Mouse (Mus musculus): Measurements from ENCODE around the gene Iffo1. TPM values are rescaled to one million over a fixed set of nuclear protein-coding genes. Genes with fewer than 3 reads are reported as not detected.

Iffo1 gene
- polyA plus RNA-seq, 1 experiment from 2014 or later, result 8.3 TPM

- no peak overlapping the region for H3K4me2 ChIP-seq (replicated peaks; ENCODE audit: low read depth, low read length)
- no peak for ATAC-seq
- DNase-seq (ENCODE audit: low spot score), result no peak
These were observed 7.4 kb downstream of the Iffo1 start for GRCm38 (mm10) chr6:125152212-125153017.

GRCm38 (mm10) chr6:125153018-125153389 is 8.0 kb downstream of the Iffo1 start:
- no peaks in the 10 kb centered on the region for H3K9me3 ChIP-seq (ENCODE audit: low read length)
- TF ChIP-seq CTCF (IDR thresholded peaks at IDR 0.05) (no peak), EP300 (IDR thresholded peaks at IDR 0.05) (no peak)
- 75% methylated on average over 5 of the region's 5 CpGs for WGBS
- no peak for ATAC-seq
- no peak overlapping the region for H3K4me3 ChIP-seq (ENCODE audit: low read depth, low read length)
- H3K4me2 ChIP-seq (replicated peaks; ENCODE audit: low read depth, low read length), result no peak overlapping the region
- H3K36me3 ChIP-seq (ENCODE audit: insufficient read depth, low read length), result no peaks in the 10 kb centered on the region
- H3K9ac ChIP-seq (replicated peaks; ENCODE audit: low read depth), result no peak overlapping the region
- no peak for DNase-seq (ENCODE audit: low spot score)
- no peaks in the 10 kb centered on the region for H3K4me1 ChIP-seq (ENCODE audit: insufficient read depth, low read depth, low read length)
- H3K27me3 ChIP-seq (replicated peaks; ENCODE audit: insufficient read depth, low read length), result no peaks in the 10 kb centered on the region
- no peak overlapping the region for H3K27ac ChIP-seq (ENCODE audit: low read length)

More at GRCm38 (mm10) chr6:125152212-125153017, 7.4 kb downstream of the Iffo1 start:
- Histone ChIP-seq H3K9ac (replicated peaks; ENCODE audit: low read depth) (no peak overlapping the region), H3K36me3 (ENCODE audit: insufficient read depth, low read length) (no peaks in the 10 kb centered on the region), H3K4me1 (ENCODE audit: insufficient read depth, low read depth, low read length) (no peaks in the 10 kb centered on the region), H3K4me3 (ENCODE audit: low read depth, low read length) (no peak overlapping the region), H3K9me3 (ENCODE audit: low read length) (no peaks in the 10 kb centered on the region), H3K27ac (ENCODE audit: low read length) (no peak overlapping the region), H3K27me3 (replicated peaks; ENCODE audit: insufficient read depth, low read length) (no peaks in the 10 kb centered on the region)
- TF ChIP-seq EP300 (IDR thresholded peaks at IDR 0.05), result no peak
- no peak for TF ChIP-seq CTCF (IDR thresholded peaks at IDR 0.05)
- WGBS, result 72% methylated on average over 22 of the region's 22 CpGs

GRCm38 (mm10) chr6:125153682-125154081 is 8.6 kb downstream of the Iffo1 start:
- Histone ChIP-seq H3K27me3 (replicated peaks; ENCODE audit: insufficient read depth, low read length) (no peaks in the 10 kb centered on the region), H3K27ac (ENCODE audit: low read length) (no peak overlapping the region), H3K9me3 (ENCODE audit: low read length) (no peaks in the 10 kb centered on the region), H3K4me2 (replicated peaks; ENCODE audit: low read depth, low read length) (no peak overlapping the region), H3K9ac (replicated peaks; ENCODE audit: low read depth) (no peak overlapping the region), H3K36me3 (ENCODE audit: insufficient read depth, low read length) (no peaks in the 10 kb centered on the region), H3K4me3 (ENCODE audit: low read depth, low read length) (no peak overlapping the region), H3K4me1 (ENCODE audit: insufficient read depth, low read depth, low read length) (no peaks in the 10 kb centered on the region)
- ATAC-seq, result no peak
- 80% methylated on average over 4 of the region's 4 CpGs for WGBS
- no peak for DNase-seq (ENCODE audit: low spot score)
- TF ChIP-seq CTCF (IDR thresholded peaks at IDR 0.05) (no peak), EP300 (IDR thresholded peaks at IDR 0.05) (no peak)

- H3K4me1 ChIP-seq (ENCODE audit: insufficient read depth, low read depth, low read length), result no peaks in the 10 kb centered on the region
- no peaks in the 10 kb centered on the region for H3K36me3 ChIP-seq (ENCODE audit: insufficient read depth, low read length)
- no peak overlapping the region for H3K4me2 ChIP-seq (replicated peaks; ENCODE audit: low read depth, low read length)
- H3K27ac ChIP-seq (ENCODE audit: low read length), result no peak overlapping the region
- H3K4me3 ChIP-seq (ENCODE audit: low read depth, low read length), result no peak overlapping the region
- H3K27me3 ChIP-seq (replicated peaks; ENCODE audit: insufficient read depth, low read length), result no peaks in the 10 kb centered on the region
- DNase-seq (ENCODE audit: low spot score) (peak; percentile 60), ATAC-seq (0 out of 2 replicates have a peak, but pooled peaks have one; percentile 21)
- H3K9me3 ChIP-seq (ENCODE audit: low read length), result no peaks in the 10 kb centered on the region
- no peak overlapping the region for H3K9ac ChIP-seq (replicated peaks; ENCODE audit: low read depth)
- TF ChIP-seq CTCF (IDR thresholded peaks at IDR 0.05) (peak; percentile 55), EP300 (IDR thresholded peaks at IDR 0.05) (no peak)
These were observed 9.5 kb downstream of the Iffo1 start for GRCm38 (mm10) chr6:125154550-125154949.

- WGBS, result 88% methylated on average over 8 of the region's 8 CpGs
- H3K4me1 ChIP-seq (ENCODE audit: insufficient read depth, low read depth, low read length), result no peaks in the 10 kb centered on the region
- no peak for ATAC-seq
These were observed 10.2 kb downstream of the Iffo1 start for GRCm38 (mm10) chr6:125155262-125155661.

GRCm38 (mm10) chr6:125156491-125156890 is 11.4 kb downstream of the Iffo1 start:
- H3K9ac ChIP-seq (replicated peaks; ENCODE audit: low read depth), result no peak overlapping the region
- no peaks in the 10 kb centered on the region for H3K9me3 ChIP-seq (ENCODE audit: low read length)
- no peaks in the 10 kb centered on the region for H3K4me1 ChIP-seq (ENCODE audit: insufficient read depth, low read depth, low read length)
- no peak overlapping the region for H3K4me3 ChIP-seq (ENCODE audit: low read depth, low read length)
- 88% methylated on average over 3 of the region's 3 CpGs for WGBS
- no peaks in the 10 kb centered on the region for H3K27me3 ChIP-seq (replicated peaks; ENCODE audit: insufficient read depth, low read length)
- H3K36me3 ChIP-seq (ENCODE audit: insufficient read depth, low read length), result 0 out of 2 replicates have a peak, but pooled peaks cover 7% of the 10 kb centered on the region
- ATAC-seq, result no peak
- H3K4me2 ChIP-seq (replicated peaks; ENCODE audit: low read depth, low read length), result no peak overlapping the region
- DNase-seq (ENCODE audit: low spot score), result no peak
- no peak overlapping the region for H3K27ac ChIP-seq (ENCODE audit: low read length)
- TF ChIP-seq CTCF (IDR thresholded peaks at IDR 0.05), result no peak
- no peak for TF ChIP-seq EP300 (IDR thresholded peaks at IDR 0.05)

More at GRCm38 (mm10) chr6:125155262-125155661, 10.2 kb downstream of the Iffo1 start:
- no peak for DNase-seq (ENCODE audit: low spot score)
- Histone ChIP-seq H3K36me3 (ENCODE audit: insufficient read depth, low read length) (no peaks in the 10 kb centered on the region), H3K9me3 (ENCODE audit: low read length) (no peaks in the 10 kb centered on the region), H3K4me3 (ENCODE audit: low read depth, low read length) (no peak overlapping the region), H3K9ac (replicated peaks; ENCODE audit: low read depth) (no peak overlapping the region), H3K27me3 (replicated peaks; ENCODE audit: insufficient read depth, low read length) (no peaks in the 10 kb centered on the region), H3K4me2 (replicated peaks; ENCODE audit: low read depth, low read length) (no peak overlapping the region), H3K27ac (ENCODE audit: low read length) (no peak overlapping the region)
- no peak for TF ChIP-seq EP300 (IDR thresholded peaks at IDR 0.05)
- no peak for TF ChIP-seq CTCF (IDR thresholded peaks at IDR 0.05)

All from lung, postnatal 0 days (tissue).